Mouse (Mus musculus) MEL (cell line): ENCODE data around the gene Mstn. TPM values are rescaled to one million over a fixed set of nuclear protein-coding genes. Genes with fewer than 3 reads are reported as not detected.

ENCODE experiments used
- DNase-seq: peaks from one replicate; pipeline ENCODE4 v3.0.0; 2011; ENCODE audit warnings: low read depth, low spot score
- H3K27ac ChIP-seq: 2 replicates; pipeline ENCODE4 v1.5.1; 2012; ENCODE audit warnings: low read depth, mild to moderate bottlenecking, control low read depth, low read length, moderate library complexity; ENCODE audit not compliant: control insufficient read depth
- H3K27me3 ChIP-seq, 2 experiments: fragments of 150-350 bp in 1 of 2; sonication (generic) in 1 of 2; 2 replicates each; pipeline ENCODE4 v1.6.1; 2012; ENCODE audit warnings: low read length in 2 of 2, mild to moderate bottlenecking in 2 of 2, improper control_type of control experiment in 1 of 2, moderate library complexity in 1 of 2; ENCODE audit not compliant: insufficient read depth in 2 of 2, control insufficient read depth in 1 of 2
- H3K36me3 ChIP-seq, 2 experiments: 2 replicates each; pipeline ENCODE4 v1.6.1; 2012 to 2014; ENCODE audit warnings: low read length in 2 of 2, improper control_type of control experiment in 1 of 2, inconsistent platforms in 1 of 2, mild to moderate bottlenecking in 1 of 2; ENCODE audit not compliant: insufficient read depth in 2 of 2, control insufficient read depth in 1 of 2
- H3K4me1 ChIP-seq, 2 experiments: fragments of 150-350 bp in 1 of 2; sonication (generic) in 1 of 2; 2 replicates each; pipeline ENCODE4 v1.6.1; 2012; ENCODE audit warnings: low read length in 2 of 2, improper control_type of control experiment in 1 of 2, mild to moderate bottlenecking in 1 of 2; ENCODE audit not compliant: insufficient read depth in 2 of 2, control insufficient read depth in 1 of 2
- H3K4me3 ChIP-seq, 2 experiments: fragments of 150-350 bp in 1 of 2; sonication (generic) in 1 of 2; 2 replicates each; pipeline ENCODE4 v1.5.1; 2012; ENCODE audit warnings: low read depth in 2 of 2, low read length in 2 of 2, mild to moderate bottlenecking in 2 of 2, moderate library complexity in 2 of 2, control low read depth in 1 of 2, improper control_type of control experiment in 1 of 2; ENCODE audit not compliant: control insufficient read depth in 1 of 2, insufficient read depth in 1 of 2
- H3K79me2 ChIP-seq: 2 replicates; pipeline ENCODE4 v1.6.1; 2012; ENCODE audit warnings: mild to moderate bottlenecking, low read length, moderate library complexity; ENCODE audit not compliant: control insufficient read depth, poor library complexity, insufficient read depth
- H3K9ac ChIP-seq: 2 replicates; pipeline ENCODE4 v1.6.1; 2012; ENCODE audit warnings: low read depth, mild to moderate bottlenecking, control low read depth, low read length, moderate library complexity; ENCODE audit not compliant: control insufficient read depth, poor library complexity, severe bottlenecking
- H3K9me3 ChIP-seq: fragments of 150-350 bp; sonication (generic); replicated peaks from 2 replicates; pipeline ENCODE4 v1.6.1; 2012; ENCODE audit warnings: mild to moderate bottlenecking, low read length, improper control_type of control experiment, moderate library complexity; ENCODE audit not compliant: insufficient read depth
- CHD1 ChIP-seq: IDR thresholded peaks from 2 replicates; pipeline ENCODE4 v1.6.1; 2012; ENCODE audit warnings: low read depth, mild to moderate bottlenecking, inconsistent platforms, low read length, improper control_type of control experiment
- CHD2 ChIP-seq: IDR thresholded peaks from 2 replicates; pipeline ENCODE4 v1.6.1; 2011; ENCODE audit warnings: low read length, improper control_type of control experiment
- E2F4 ChIP-seq: IDR thresholded peaks from 2 replicates; pipeline ENCODE4 v1.6.1; 2011; ENCODE audit warnings: low read depth, low read length, improper control_type of control experiment, borderline replicate concordance
- ELF1 ChIP-seq: IDR thresholded peaks from 2 replicates; pipeline ENCODE4 v1.6.1; 2014; ENCODE audit warnings: low read depth, mild to moderate bottlenecking, inconsistent platforms, low read length, improper control_type of control experiment, moderate library complexity
- GABPA ChIP-seq: IDR thresholded peaks from 2 replicates; pipeline ENCODE4 v1.6.1; 2012; ENCODE audit warnings: low read depth, mild to moderate bottlenecking, inconsistent platforms, low read length, improper control_type of control experiment, moderate library complexity
- HCFC1 ChIP-seq: IDR thresholded peaks from 2 replicates; pipeline ENCODE4 v1.6.1; 2012; ENCODE audit warnings: low read depth, mild to moderate bottlenecking, inconsistent platforms, low read length, improper control_type of control experiment, moderate library complexity
- JUND ChIP-seq: IDR thresholded peaks from 2 replicates; pipeline ENCODE4 v1.6.1; 2011; ENCODE audit warnings: low read depth, mild to moderate bottlenecking, improper control_type of control experiment, low read length
- KAT2A ChIP-seq: conservative IDR thresholded peaks from 2 replicates; pipeline ENCODE4 v1.6.1; 2012; ENCODE audit warnings: low read depth, low read length, improper control_type of control experiment, inconsistent platforms
- MAX ChIP-seq: IDR thresholded peaks from 2 replicates; pipeline ENCODE4 v1.6.1; 2011; ENCODE audit warnings: low read length, improper control_type of control experiment
- MAZ ChIP-seq: IDR thresholded peaks from 2 replicates; pipeline ENCODE4 v1.6.1; 2012; ENCODE audit warnings: low read depth, mild to moderate bottlenecking, inconsistent platforms, low read length, improper control_type of control experiment
- MYB ChIP-seq: IDR thresholded peaks from 2 replicates; pipeline ENCODE4 v1.6.1; 2011; ENCODE audit warnings: mild to moderate bottlenecking, low read depth, low read length, improper control_type of control experiment
- MYC ChIP-seq: IDR thresholded peaks from 2 replicates; pipeline ENCODE4 v1.6.1; 2011; ENCODE audit warnings: low read depth, mild to moderate bottlenecking, low read length, improper control_type of control experiment, moderate library complexity
- POLR2A ChIP-seq, 2 experiments: IDR thresholded peaks; 2 replicates each; pipeline ENCODE4 v1.6.1; 2011 to 2012; ENCODE audit warnings: low read length in 2 of 2, mild to moderate bottlenecking in 2 of 2, control low read depth in 1 of 2, improper control_type of control experiment in 1 of 2, low read depth in 1 of 2, moderate library complexity in 1 of 2; ENCODE audit not compliant: control insufficient read depth in 1 of 2, insufficient read depth in 1 of 2, poor library complexity in 1 of 2
- POLR2AphosphoS5 ChIP-seq: IDR thresholded peaks from 2 replicates; pipeline ENCODE4 v1.6.1; 2012; ENCODE audit warnings: low read depth, borderline replicate concordance, mild to moderate bottlenecking, inconsistent platforms, low read length, moderate library complexity, mixed read lengths
- SIN3A ChIP-seq: IDR thresholded peaks from 2 replicates; pipeline ENCODE4 v1.6.1; 2012; ENCODE audit warnings: low read length, improper control_type of control experiment, inconsistent platforms
- SMC3 ChIP-seq: IDR thresholded peaks from 2 replicates; pipeline ENCODE4 v1.6.1; 2011; ENCODE audit warnings: low read depth, low read length, improper control_type of control experiment
- TAL1 ChIP-seq: IDR thresholded peaks from 2 replicates; pipeline ENCODE4 v1.6.1; 2012; ENCODE audit warnings: mild to moderate bottlenecking, inconsistent platforms, low read length, moderate library complexity, mixed read lengths
- TCF12 ChIP-seq: IDR thresholded peaks from 2 replicates; pipeline ENCODE4 v1.6.1; 2014; ENCODE audit warnings: low read depth, mild to moderate bottlenecking, inconsistent platforms, low read length, improper control_type of control experiment, moderate library complexity
- UBTF ChIP-seq: IDR thresholded peaks from 2 replicates; pipeline ENCODE4 v1.6.1; 2012; ENCODE audit warnings: low read depth, mild to moderate bottlenecking, inconsistent platforms, low read length, improper control_type of control experiment, moderate library complexity, borderline replicate concordance; ENCODE audit not compliant: insufficient read depth
- USF1 ChIP-seq: IDR thresholded peaks from 2 replicates; pipeline ENCODE4 v1.6.1; 2014; ENCODE audit warnings: low read depth, mild to moderate bottlenecking, inconsistent platforms, low read length, improper control_type of control experiment, moderate library complexity
- USF2 ChIP-seq, 2 experiments: IDR thresholded peaks; 2 replicates each; pipeline ENCODE4 v1.6.1; 2011 to 2012; ENCODE audit warnings: improper control_type of control experiment in 2 of 2, low read length in 2 of 2, borderline replicate concordance in 1 of 2, inconsistent platforms in 1 of 2, low read depth in 1 of 2, mild to moderate bottlenecking in 1 of 2; ENCODE audit not compliant: insufficient read depth in 1 of 2
- ZC3H11A ChIP-seq: IDR thresholded peaks from 2 replicates; pipeline ENCODE4 v1.6.1; 2012; ENCODE audit warnings: low read depth, mild to moderate bottlenecking, inconsistent platforms, low read length, improper control_type of control experiment
- ZNF384 ChIP-seq: IDR thresholded peaks from 2 replicates; pipeline ENCODE4 v1.6.1; 2012; ENCODE audit warnings: low read depth, mild to moderate bottlenecking, inconsistent platforms, low read length, improper control_type of control experiment
- polyA plus RNA-seq, 2 experiments: library from polyadenylated mRNA; stranded (reverse) in 1 of 2; unstranded in 1 of 2; fragments of >175 nt in 1 of 2; fragments of >200 nt in 1 of 2; gene quantifications; 2 replicates each; pipeline versions ENCODE4 v1.2.1 to v1.2.4; 2012; ENCODE audit warnings: low replicate concordance in 2 of 2, low read depth in 1 of 2; ENCODE audit not compliant: insufficient read length in 2 of 2, insufficient read depth in 1 of 2, missing spikeins in 1 of 2
- total RNA-seq: library from RNA; depleted of rRNA; stranded (reverse); fragments of 300-350 nt; gene quantifications from 2 replicates; pipeline ENCODE4 v1.2.3, GENCODE M21; 2012

Mstn gene
- total and polyA plus RNA-seq, 3 experiments: not detected

- Histone ChIP-seq H3K79me2 (no peaks in the 10 kb centered on the region), H3K4me3 (no peak overlapping the region), H3K27me3 (peaks cover 0 to 3% of the 10 kb centered on the region in 2 experiments; a peak in 3 of 4 replicates), H3K9me3 (no peaks in the 10 kb centered on the region), H3K36me3 (peaks cover 0 to 2% of the 10 kb centered on the region in 2 experiments; a peak in 1 of 4 replicates), H3K27ac (no peak overlapping the region), H3K9ac (no peak overlapping the region), H3K4me1 (no peaks in the 10 kb centered on the region)
- TF ChIP-seq MAZ (no peak), USF1 (no peak), HCFC1 (no peak), KAT2A (no peak), POLR2AphosphoS5 (no peak)
- DNase-seq: no peak
Observed at GRCm38 (mm10) chr1:53015606-53016005, 45.8 kb upstream of the Mstn start.

- Histone ChIP-seq H3K9me3 (no peaks in the 10 kb centered on the region), H3K27ac (no peak overlapping the region), H3K4me3 (no peak overlapping the region), H3K27me3 (peaks cover 0 to 4% of the 10 kb centered on the region in 2 experiments; a peak in 3 of 4 replicates), H3K79me2 (no peaks in the 10 kb centered on the region), H3K4me1 (no peaks in the 10 kb centered on the region), H3K9ac (no peak overlapping the region), H3K36me3 (no peaks in the 10 kb centered on the region)
- DNase-seq: no peak
- TF ChIP-seq E2F4 (no peak), CHD1 (no peak), MAX (no peak), GABPA (no peak), UBTF (no peak), JUND (no peak), MAZ (no peak), SIN3A (no peak), ZNF384 (no peak), USF1 (no peak), TCF12 (no peak), MYC (no peak), ELF1 (no peak), SMC3 (no peak), ZC3H11A (no peak), POLR2A (IDR thresholded peaks at IDR 0.05; ENCODE audit: control insufficient read depth in 1 of 2, insufficient read depth in 1 of 2, low read depth in 1 of 2, low read length in 2 of 2, poor library complexity in 1 of 2) (no peak), CHD2 (no peak), MYB (no peak), TAL1 (no peak), USF2 (IDR thresholded peaks at IDR 0.05; ENCODE audit: borderline replicate concordance in 1 of 2, insufficient read depth in 1 of 2, low read depth in 1 of 2, low read length in 2 of 2) (no peak)
Observed at GRCm38 (mm10) chr1:53018746-53019505, 42.5 kb upstream of the Mstn start.
